Mouse (Mus musculus): ENCODE measurements around the gene Kcnd3. TPM values are rescaled to one million over a fixed set of nuclear protein-coding genes. Genes with fewer than 3 reads are reported as not detected.

Kcnd3 gene
- polyA plus RNA-seq, 1 experiment from 2014 or later, result 8.4 TPM

Other genes starting within 250 kb of the Kcnd3 start
- gene Ddx20, start 235.2 kb downstream of the Kcnd3 start, polyA plus RNA-seq (2015; fragmentation: Nextera tagmentation; extraction: Ambion mirVana), result 31.6 and 33.6 TPM in 2 replicates